Mouse (Mus musculus) forebrain, embryonic 12.5 days (tissue): ENCODE results near the gene Bahd1. TPM values are rescaled to one million over a fixed set of nuclear protein-coding genes. Genes with fewer than 3 reads are reported as not detected.

Source experiments
- ATAC-seq: fragments of 200-750 bp; cut with Nextera tagmentation; 2 replicates; pipeline ENCODE4 v1.8.0; 2017; ENCODE audit warnings: moderate TSS enrichment; ENCODE audit not compliant: low FRiP score
- H3K27ac ChIP-seq: fragments of 300-500 bp; sonication (generic); 2 replicates; pipeline ENCODE4 v1.5.1; 2016; ENCODE audit warnings: mild to moderate bottlenecking
- H3K27me3 ChIP-seq: fragments of 300-500 bp; sonication (generic); 2 replicates; pipeline ENCODE4 v1.6.1; 2016; ENCODE audit warnings: mild to moderate bottlenecking
- H3K36me3 ChIP-seq: fragments of 300-500 bp; sonication (generic); replicated peaks from 2 replicates; pipeline ENCODE4 v1.6.1; 2016; ENCODE audit warnings: mild to moderate bottlenecking
- H3K4me1 ChIP-seq: fragments of 300-500 bp; sonication (generic); 2 replicates; pipeline ENCODE4 v1.6.1; 2016
- H3K4me2 ChIP-seq: fragments of 300-500 bp; sonication (generic); 2 replicates; pipeline ENCODE4 v1.6.1; 2016; ENCODE audit warnings: mild to moderate bottlenecking, moderate library complexity
- H3K4me3 ChIP-seq: fragments of 300-500 bp; sonication (generic); replicated peaks from 2 replicates; pipeline ENCODE4 v1.5.1; 2016; ENCODE audit warnings: mild to moderate bottlenecking
- H3K9ac ChIP-seq: fragments of 300-500 bp; sonication (generic); 2 replicates; pipeline ENCODE4 v1.6.1; 2016; ENCODE audit warnings: mild to moderate bottlenecking
- H3K9me3 ChIP-seq: fragments of 300-500 bp; sonication (generic); 2 replicates; pipeline ENCODE4 v1.6.1; 2016
- WGBS: fragments of 180-500 bp; shearing (Covaris S2); methylation state at CpG from one replicate; pipeline ENCODE4 v1.1.7; 2016; 5-methylcytosine and 5-hydroxymethylcytosine counted together
- polyA plus RNA-seq: library from polyadenylated mRNA; unstranded; fragments of >200 nt; fragmentation: Nextera tagmentation; extraction: Ambion mirVana; gene quantifications from 2 replicates; pipeline ENCODE4 v1.2.1, GENCODE M21; 2016

Gene Bahd1
- polyA plus RNA-seq, 1 experiment from 2014 or later: 5.5 TPM

DNA sequence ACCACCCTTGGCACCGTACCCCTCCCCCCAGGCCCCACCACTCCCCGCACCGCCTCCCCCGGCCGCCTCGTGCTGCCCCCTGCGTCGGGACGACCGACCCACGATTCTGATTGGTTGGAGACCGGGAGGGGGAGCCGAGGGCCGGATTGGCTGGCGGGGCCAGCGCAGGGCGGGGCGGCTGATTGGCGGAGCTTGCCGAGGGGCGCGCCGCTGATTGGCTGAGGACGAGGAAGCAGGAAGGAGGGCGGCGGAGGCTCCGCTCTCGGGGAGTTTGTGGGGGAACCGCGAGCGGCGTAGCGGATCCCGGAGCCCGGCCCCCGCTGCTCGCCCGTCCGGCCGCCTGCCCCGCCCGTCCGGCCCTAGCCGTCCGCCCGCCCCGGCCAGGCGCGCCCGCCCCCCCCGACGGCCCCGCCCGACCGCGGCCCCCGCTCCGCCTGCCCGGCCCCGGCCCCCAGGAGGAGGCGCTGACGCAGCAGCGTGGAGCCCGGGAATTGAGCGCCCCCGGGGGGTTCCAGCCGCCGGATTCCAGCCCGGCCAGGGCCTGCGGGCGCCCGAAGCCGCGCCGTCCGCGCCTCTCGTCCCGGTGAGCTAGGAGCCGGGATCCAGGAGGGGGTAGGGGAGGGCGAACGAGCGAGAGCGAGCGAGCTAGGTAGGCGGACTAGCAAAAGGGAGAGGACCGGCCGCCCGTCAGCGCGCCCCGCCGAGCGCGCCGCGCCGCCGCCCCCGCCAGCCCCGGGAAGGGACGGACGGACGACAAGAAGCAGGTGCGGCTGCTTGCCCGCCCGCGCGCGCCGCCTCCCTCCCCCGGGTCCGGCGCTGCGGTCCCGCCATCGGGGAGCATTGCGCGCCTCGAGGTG lies 1.2 kb downstream of the Bahd1 start:
- ATAC-seq: peak; percentile 94
- Histone ChIP-seq H3K9me3 (no peaks in the 10 kb centered on the region), H3K27me3 (peaks cover 52% of the 10 kb centered on the region), H3K27ac (peak overlapping the region; percentile 89), H3K9ac (peak overlapping the region; percentile 95), H3K4me3 (peak overlapping the region; percentile 96), H3K4me2 (peak overlapping the region; percentile 93), H3K36me3 (no peaks in the 10 kb centered on the region), H3K4me1 (peaks cover 65% of the 10 kb centered on the region)
- WGBS: 1% methylated on average over 103 of the region's 120 CpGs

DNA sequence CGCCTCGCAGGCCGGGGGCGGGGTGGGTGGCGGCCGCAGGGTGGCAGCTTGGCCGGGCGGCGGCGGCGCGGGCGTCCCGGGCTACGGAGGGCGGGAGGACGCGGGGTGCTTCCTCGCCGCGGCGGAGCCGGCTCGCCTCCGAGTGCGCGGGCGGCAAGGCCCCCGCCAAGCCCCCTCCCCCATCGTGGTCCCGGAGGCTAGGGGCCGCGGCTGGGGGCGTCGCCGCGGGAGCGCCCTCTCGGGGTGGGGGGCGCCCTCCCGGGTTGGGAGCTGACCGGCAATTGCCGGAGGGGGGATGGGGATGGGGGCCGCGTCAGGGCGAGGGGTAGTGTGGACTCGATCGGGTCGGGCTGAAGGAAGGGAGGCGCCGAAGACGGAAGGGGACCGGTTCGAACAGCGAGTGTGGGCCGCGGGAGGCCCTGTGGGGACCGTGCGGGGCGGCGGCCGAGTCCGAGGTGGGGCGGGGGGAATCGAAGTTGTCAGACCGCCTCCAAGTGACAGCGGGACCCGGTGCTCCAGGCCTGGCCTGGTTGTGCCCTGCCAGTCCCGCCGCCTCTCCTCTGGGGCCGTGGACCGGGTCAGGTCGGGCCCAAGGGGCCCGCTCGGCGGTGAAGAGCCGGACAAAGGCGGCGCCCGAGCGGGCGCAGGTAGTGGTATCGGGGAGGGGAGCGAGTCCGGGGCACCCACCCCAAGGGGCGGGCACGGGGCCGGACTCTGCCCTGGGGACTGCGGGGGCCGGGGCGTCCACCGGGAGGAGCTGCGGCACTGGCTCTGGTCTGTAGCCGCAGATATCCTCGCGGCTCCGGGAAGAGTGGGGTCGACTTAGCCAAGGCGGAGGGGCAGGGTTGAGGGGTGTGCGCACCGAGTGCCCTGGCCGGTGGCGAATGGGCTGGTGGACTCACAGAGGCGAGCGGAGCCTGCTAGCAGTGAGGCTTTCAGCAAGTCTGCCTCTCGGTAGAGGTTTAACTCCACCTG lies 2.2 kb downstream of the Bahd1 start:
- H3K9me3 ChIP-seq: no peaks in the 10 kb centered on the region
- no peaks in the 10 kb centered on the region for H3K36me3 ChIP-seq
- peak overlapping the region; percentile 96 for H3K4me3 ChIP-seq
- peak overlapping the region; percentile 89 for H3K27ac ChIP-seq
- peaks cover 55% of the 10 kb centered on the region for H3K4me1 ChIP-seq
- ATAC-seq: peak; percentile 21
- peak overlapping the region; percentile 93 for H3K4me2 ChIP-seq
- H3K9ac ChIP-seq: peak overlapping the region; percentile 95
- H3K27me3 ChIP-seq: peaks cover 43% of the 10 kb centered on the region
- whole genome bisulfite sequencing: under 1% methylated on average over 104 of the region's 106 CpGs

DNA sequence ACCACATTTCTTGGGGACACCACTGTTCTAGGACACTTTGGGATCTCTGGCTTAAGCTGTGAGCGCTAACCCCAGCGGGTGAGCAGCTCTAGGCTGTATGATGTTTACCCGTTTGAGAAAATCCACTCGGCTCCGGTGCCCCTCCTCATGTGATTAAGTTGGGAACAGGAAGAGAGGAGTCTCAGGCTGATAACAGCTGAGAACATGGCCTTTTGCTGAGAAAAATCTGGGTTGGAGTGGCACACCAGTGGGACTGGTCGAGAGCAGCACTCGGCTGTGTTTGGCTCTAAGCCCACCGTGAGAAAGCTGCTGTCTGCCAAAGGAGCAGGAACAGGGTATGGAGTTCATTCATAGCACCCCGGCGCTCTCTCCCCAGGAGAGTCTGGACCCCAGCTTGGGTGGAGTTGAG lies 3.2 kb downstream of the Bahd1 start:
- no peak overlapping the region for H3K27ac ChIP-seq
- no peak for ATAC-seq
- 8% methylated on average over 10 of the region's 10 CpGs for WGBS
- no peaks in the 10 kb centered on the region for H3K9me3 ChIP-seq
- no peaks in the 10 kb centered on the region for H3K36me3 ChIP-seq
- H3K4me3 ChIP-seq: peak overlapping the region; percentile 96
- peak overlapping the region; percentile 93 for H3K4me2 ChIP-seq
- peaks cover 33% of the 10 kb centered on the region for H3K27me3 ChIP-seq
- H3K4me1 ChIP-seq: peaks cover 45% of the 10 kb centered on the region
- peak overlapping the region; percentile 22; the same call in 1 of the 2 replicates for H3K9ac ChIP-seq

DNA sequence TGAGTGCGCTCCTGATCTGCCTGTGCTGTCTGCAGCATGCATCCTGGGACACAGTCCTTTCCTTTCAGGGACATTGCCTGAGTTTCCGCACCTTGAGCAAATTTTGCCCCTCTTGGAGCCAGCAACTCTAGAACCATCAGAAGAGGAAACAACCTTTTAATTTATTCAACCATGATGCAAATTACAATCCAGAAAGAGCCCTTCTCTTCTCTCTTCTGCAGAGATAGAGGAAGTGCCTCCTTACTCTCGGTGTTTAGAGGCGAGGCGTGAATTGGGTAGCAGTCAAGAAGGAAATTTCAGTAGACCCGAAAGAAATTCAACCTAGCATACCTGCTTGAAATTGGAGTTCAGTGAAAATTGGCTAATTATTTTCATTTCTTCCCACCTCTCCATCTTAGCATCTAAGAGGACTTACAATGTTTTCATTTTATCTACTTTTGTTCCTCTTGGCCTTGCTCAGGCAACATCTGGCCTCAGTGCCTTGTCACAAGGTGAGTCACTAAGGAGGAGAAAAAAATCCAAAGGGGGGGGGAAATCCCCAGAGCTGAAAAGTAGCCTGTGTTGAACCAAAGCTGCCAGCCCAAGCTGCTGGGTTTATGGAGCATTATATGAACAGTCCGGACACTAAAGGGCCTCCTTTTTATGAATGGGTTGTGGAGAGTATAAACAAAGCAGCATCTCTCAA lies 5.4 kb downstream of the Bahd1 start:
- H3K4me3 ChIP-seq: no peak overlapping the region
- ATAC-seq: no peak
- H3K4me2 ChIP-seq: no peak overlapping the region
- H3K27me3 ChIP-seq: peaks cover 11% of the 10 kb centered on the region
- 80% methylated on average over 7 of the region's 7 CpGs for WGBS
- no peak overlapping the region for H3K9ac ChIP-seq
- no peaks in the 10 kb centered on the region for H3K36me3 ChIP-seq
- no peak overlapping the region for H3K27ac ChIP-seq
- no peaks in the 10 kb centered on the region for H3K9me3 ChIP-seq
- peaks cover 39% of the 10 kb centered on the region for H3K4me1 ChIP-seq

DNA sequence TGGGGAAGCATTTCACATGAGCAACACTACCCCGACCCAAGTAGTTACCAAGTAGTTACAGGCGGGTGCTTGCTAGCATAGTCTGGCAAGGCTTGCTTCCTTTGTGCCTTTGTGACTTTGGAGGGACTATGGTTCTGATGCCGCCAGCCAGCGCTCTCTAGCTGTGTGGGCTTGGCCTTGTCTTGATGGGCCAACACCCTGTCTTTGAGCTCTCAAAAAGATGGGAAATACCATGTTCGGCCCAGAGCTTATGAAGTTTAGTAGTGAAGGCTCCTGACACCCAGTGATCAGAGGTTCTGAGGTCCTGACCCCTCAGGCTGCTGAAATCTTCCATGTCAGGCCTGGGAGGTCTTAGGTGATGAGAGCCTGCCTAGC lies 5.9 kb downstream of the Bahd1 start:
- no peak overlapping the region for H3K4me2 ChIP-seq
- no peak overlapping the region for H3K9ac ChIP-seq
- no peaks in the 10 kb centered on the region for H3K9me3 ChIP-seq
- no peak for ATAC-seq
- H3K27me3 ChIP-seq: peaks cover 11% of the 10 kb centered on the region
- 69% methylated on average over 5 of the region's 5 CpGs for WGBS
- H3K4me1 ChIP-seq: peaks cover 36% of the 10 kb centered on the region
- H3K4me3 ChIP-seq: no peak overlapping the region
- no peak overlapping the region for H3K27ac ChIP-seq
- H3K36me3 ChIP-seq: no peaks in the 10 kb centered on the region

DNA sequence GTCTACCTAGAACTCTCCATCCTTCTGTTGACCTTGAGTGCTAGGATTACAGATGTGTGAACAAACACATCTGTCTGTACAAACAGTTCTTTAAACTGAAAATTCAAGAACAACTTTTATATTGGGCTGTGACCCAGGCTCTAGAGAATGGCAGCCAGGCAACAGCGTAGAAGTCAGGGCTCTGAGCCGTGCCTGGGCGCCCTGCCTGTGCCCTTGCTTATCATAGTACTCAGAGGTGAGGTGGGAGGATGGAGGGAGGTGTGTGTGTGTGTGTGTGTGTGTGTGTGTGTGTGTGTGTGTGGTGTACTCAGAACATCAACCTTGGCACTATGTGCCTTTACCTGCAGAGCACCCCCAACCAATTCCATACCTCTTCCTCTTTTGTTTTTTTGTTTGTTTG lies 7.6 kb downstream of the Bahd1 start:
- Histone ChIP-seq H3K9ac (no peak overlapping the region), H3K4me1 (peaks cover 38% of the 10 kb centered on the region), H3K4me2 (no peak overlapping the region), H3K27me3 (peaks cover 11% of the 10 kb centered on the region), H3K27ac (no peak overlapping the region), H3K36me3 (no peaks in the 10 kb centered on the region), H3K4me3 (no peak overlapping the region), H3K9me3 (no peaks in the 10 kb centered on the region)
- ATAC-seq: no peak
- WGBS: 94% methylated on average over 3 of the region's 3 CpGs

DNA sequence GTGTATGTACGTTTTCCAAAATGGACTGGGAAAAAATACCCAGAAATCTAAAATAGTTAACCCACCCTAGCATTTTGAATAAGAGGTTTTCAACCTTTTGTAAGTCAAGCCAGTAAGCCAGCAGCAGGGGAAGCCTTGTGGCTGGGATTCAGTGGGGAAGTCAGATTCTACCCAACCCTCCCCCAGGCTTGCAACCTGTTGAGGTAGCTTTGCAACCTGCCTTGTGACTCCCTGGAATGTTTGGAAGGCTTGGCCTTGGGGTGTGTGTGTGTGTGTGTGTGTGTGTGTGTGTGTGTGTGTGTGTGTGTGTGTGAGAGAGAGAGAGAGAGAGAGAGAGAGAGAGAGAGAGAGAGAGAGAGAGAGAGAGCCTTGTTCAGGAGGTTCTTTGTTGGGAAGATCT lies 9.0 kb downstream of the Bahd1 start:
- Histone ChIP-seq H3K9ac (no peak overlapping the region), H3K4me2 (no peak overlapping the region), H3K4me1 (peaks cover 38% of the 10 kb centered on the region), H3K27me3 (0 out of 2 replicates have a peak, but pooled peaks cover 1% of the 10 kb centered on the region), H3K36me3 (no peaks in the 10 kb centered on the region), H3K9me3 (no peaks in the 10 kb centered on the region), H3K27ac (no peak overlapping the region), H3K4me3 (no peak overlapping the region)
- ATAC-seq: no peak
- WGBS: 34% methylated on average over 1 of the region's 1 CpGs

DNA sequence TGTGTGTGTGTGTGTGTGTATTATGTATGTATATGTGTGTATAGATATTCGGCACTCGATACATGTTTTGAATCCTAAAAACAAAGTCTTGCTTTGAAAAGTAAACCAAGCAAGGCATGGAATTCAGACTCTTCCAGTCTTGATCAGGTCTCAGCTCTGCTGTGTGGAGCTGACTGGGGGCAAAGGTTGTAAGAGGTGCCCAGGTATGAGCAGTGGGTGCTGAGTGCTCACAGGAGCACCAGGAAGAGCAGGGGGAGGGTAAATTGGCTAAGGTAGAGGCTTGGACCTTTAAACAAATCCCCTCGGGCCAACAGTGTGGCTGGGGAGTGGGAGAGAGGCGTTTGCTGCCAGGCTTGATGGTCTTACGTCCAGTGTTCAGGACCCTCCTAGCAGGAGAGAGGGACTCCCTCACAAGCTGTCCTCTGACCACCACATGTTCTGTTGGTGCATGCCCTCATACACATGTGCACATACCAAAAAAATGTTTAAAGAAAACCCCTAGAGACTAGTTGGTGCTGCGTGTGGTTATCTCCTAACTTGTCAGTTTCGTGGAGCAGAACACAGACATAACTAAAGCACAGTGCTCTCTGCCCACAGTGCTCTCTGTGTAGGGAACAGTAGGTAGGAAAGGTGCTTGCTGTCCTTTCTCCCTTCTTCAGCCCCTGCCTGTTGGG lies 10.6 kb downstream of the Bahd1 start:
- Histone ChIP-seq H3K9ac (no peak overlapping the region), H3K9me3 (no peaks in the 10 kb centered on the region), H3K36me3 (no peaks in the 10 kb centered on the region), H3K4me2 (no peak overlapping the region), H3K27me3 (no peaks in the 10 kb centered on the region), H3K4me3 (no peak overlapping the region), H3K27ac (no peak overlapping the region), H3K4me1 (peaks cover 33% of the 10 kb centered on the region)
- 75% methylated on average over 7 of the region's 7 CpGs for WGBS
- no peak for ATAC-seq

DNA sequence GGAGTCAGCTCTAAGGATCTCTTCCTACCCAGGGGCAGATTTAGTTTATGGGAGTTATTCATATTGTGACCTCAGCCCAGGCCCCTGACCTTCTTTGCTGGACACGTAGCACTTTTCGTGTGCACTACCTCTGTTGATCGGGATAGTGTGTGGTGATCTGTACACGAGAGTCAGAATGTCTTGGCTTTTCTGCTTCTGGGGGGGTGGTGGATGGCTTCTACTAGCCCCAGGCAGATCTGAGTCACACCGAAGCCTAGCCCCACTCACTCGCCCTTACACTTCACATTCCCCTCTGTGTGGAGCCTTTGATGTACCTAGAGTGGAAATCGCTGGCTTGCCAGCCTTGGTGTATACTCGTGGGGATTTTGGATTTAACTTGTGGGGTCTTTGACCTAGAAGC lies 12.5 kb downstream of the Bahd1 start:
- Histone ChIP-seq H3K4me3 (no peak overlapping the region), H3K27ac (no peak overlapping the region), H3K9me3 (no peaks in the 10 kb centered on the region), H3K4me2 (no peak overlapping the region), H3K9ac (no peak overlapping the region), H3K4me1 (peaks cover 31% of the 10 kb centered on the region), H3K36me3 (peaks cover 9% of the 10 kb centered on the region; the same call in 1 of the 2 replicates), H3K27me3 (no peaks in the 10 kb centered on the region)
- WGBS: 78% methylated on average over 8 of the region's 8 CpGs
- ATAC-seq: no peak

DNA sequence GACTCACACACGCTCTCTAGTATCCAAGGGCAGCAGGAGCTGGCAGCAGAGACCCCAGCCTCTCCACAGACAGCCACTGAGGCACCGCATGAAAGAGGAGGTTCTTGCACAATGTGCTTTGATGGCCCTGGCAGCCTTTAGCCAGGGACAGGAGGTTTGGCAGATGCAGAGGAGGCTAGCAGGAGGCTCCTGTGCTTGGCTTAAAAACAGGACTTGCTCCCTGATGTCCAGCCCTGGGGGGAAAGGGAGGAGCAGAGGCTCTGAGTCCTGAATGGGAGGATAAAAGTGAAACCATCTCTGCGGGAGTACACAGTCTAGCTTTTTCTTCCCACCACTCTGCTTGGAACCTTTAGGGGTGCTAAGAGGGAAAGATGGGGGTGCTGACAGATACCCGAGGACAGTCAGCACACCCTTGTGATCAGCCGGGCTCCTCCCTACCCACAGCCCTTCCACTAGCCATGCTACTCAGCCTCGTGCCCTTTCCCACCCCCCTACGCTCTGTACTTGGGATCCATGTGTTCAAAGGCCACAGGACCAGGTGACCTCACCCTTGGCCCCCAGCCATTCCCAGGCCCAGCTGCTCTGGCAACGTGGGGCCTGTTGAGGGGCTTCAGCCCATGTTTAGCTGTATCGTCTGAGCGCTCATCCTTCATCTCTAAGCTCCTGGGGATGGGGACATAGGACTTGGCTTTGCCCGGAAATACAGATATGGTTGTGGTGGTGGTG lies 13.5 kb downstream of the Bahd1 start:
- H3K4me3 ChIP-seq: no peak overlapping the region

DNA sequence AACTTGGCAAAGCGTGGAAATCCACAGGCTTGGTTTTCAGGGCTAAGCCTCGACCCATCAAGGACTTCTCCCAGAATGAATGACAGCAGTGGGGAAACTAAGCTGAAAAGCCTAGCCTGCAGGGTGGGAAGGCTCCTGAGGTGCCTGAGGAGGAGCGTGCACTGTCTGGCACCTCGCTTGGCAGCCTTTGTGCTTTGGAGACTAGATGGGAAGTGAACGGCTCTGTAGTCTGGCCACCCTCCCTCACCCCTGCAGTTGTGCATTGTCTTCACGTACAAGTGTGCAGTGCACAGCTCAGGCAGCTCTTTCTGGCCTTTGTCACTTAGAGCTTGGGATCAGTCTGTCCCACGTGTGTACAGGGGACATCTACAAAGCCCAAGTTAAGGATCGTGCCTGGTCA lies 14.5 kb downstream of the Bahd1 start:
- Histone ChIP-seq H3K27ac (peak overlapping the region; percentile 26; the same call in 1 of the 2 replicates), H3K4me1 (peaks cover 28% of the 10 kb centered on the region), H3K36me3 (peaks cover 25% of the 10 kb centered on the region), H3K9ac (0 out of 2 replicates have a peak overlapping the region, but pooled peaks have one; percentile 0), H3K4me2 (no peak overlapping the region), H3K27me3 (no peaks in the 10 kb centered on the region), H3K4me3 (no peak overlapping the region), H3K9me3 (no peaks in the 10 kb centered on the region)
- ATAC-seq: 0 out of 2 replicates have a peak, but pooled peaks have one; percentile 20
- WGBS: 22% methylated on average over 8 of the region's 8 CpGs

More for the DNA sequence above, 13.5 kb downstream of the Bahd1 start:
- Histone ChIP-seq H3K9ac (no peak overlapping the region), H3K9me3 (no peaks in the 10 kb centered on the region), H3K27ac (no peak overlapping the region), H3K4me1 (peaks cover 30% of the 10 kb centered on the region), H3K27me3 (no peaks in the 10 kb centered on the region), H3K4me2 (no peak overlapping the region), H3K36me3 (peaks cover 16% of the 10 kb centered on the region; the same call in 1 of the 2 replicates)
- 0 out of 2 replicates have a peak, but pooled peaks have one; percentile 37 for ATAC-seq
- WGBS: 67% methylated on average over 11 of the region's 11 CpGs
